Mouse (Mus musculus) 3134 (cell line): ENCODE measurements around the gene Asb1.

Source experiments
- DNase-seq: peaks from one replicate; pipeline ENCODE4 v3.0.0-alpha.2; 2011; ENCODE audit warnings: low spot score; ENCODE audit not compliant: insufficient read length; ENCODE audit errors: extremely low read depth

Gene Asb1

GRCm38 (mm10) chr1:91601362-91602096 is 61.2 kb downstream of the Asb1 start:
- DNase-seq = no peak

- DNase-seq = no peak
These were observed 65.3 kb downstream of the Asb1 start for GRCm38 (mm10) chr1:91605632-91606031.

GRCm38 (mm10) chr1:91606701-91607100 is 66.4 kb downstream of the Asb1 start:
- no peak for DNase-seq

- DNase-seq = no peak
These were observed 66.8 kb downstream of the Asb1 start for GRCm38 (mm10) chr1:91607141-91607540.
